Mouse (Mus musculus) limb, embryonic 11.5 days (tissue): ENCODE results near the gene Abhd17b. TPM values are rescaled to one million over a fixed set of nuclear protein-coding genes. Genes with fewer than 3 reads are reported as not detected.

Source experiments
- ATAC-seq: fragments of 200-750 bp; cut with Nextera tagmentation; 2 replicates; pipeline ENCODE4 v1.8.0; 2017; ENCODE audit warnings: low read depth; ENCODE audit not compliant: insufficient number of reproducible peaks, low FRiP score, low TSS enrichment
- DNase-seq: peaks from one replicate; pipeline ENCODE4 v3.0.0-alpha.2; 2015; ENCODE audit warnings: low spot score
- H3K27ac ChIP-seq: fragments of 300-500 bp; sonication (generic); replicated peaks from 2 replicates; pipeline ENCODE4 v1.5.1; 2014; ENCODE audit warnings: low read depth, mild to moderate bottlenecking, low read length
- H3K27me3 ChIP-seq: fragments of 300-500 bp; sonication (generic); 2 replicates; pipeline ENCODE4 v1.6.1; 2014; ENCODE audit warnings: mild to moderate bottlenecking, low read length, mixed read lengths; ENCODE audit not compliant: control insufficient read depth, insufficient read depth
- H3K36me3 ChIP-seq: fragments of 300-500 bp; sonication (generic); 2 replicates; pipeline ENCODE4 v1.6.1; 2014; ENCODE audit warnings: mild to moderate bottlenecking, low read length, moderate library complexity, mixed read lengths; ENCODE audit not compliant: control insufficient read depth, insufficient read depth
- H3K4me1 ChIP-seq: fragments of 300-500 bp; sonication (generic); 2 replicates; pipeline ENCODE4 v1.6.1; 2014; ENCODE audit warnings: low read length, mixed read lengths; ENCODE audit not compliant: control insufficient read depth, insufficient read depth
- H3K4me2 ChIP-seq: fragments of 300-500 bp; sonication (generic); 2 replicates; pipeline ENCODE4 v1.6.1; 2014; ENCODE audit warnings: low read depth, mild to moderate bottlenecking, moderate library complexity; ENCODE audit not compliant: severe bottlenecking
- H3K4me3 ChIP-seq: fragments of 300-500 bp; sonication (generic); 2 replicates; pipeline ENCODE4 v1.5.1; 2014; ENCODE audit warnings: low read depth, low read length
- H3K9ac ChIP-seq: fragments of 300-500 bp; sonication (generic); 2 replicates; pipeline ENCODE4 v1.6.1; 2014; ENCODE audit warnings: mild to moderate bottlenecking, low read length
- H3K9me3 ChIP-seq: fragments of 300-500 bp; sonication (generic); 2 replicates; pipeline ENCODE4 v1.6.1; 2016; ENCODE audit warnings: low read length; ENCODE audit not compliant: control insufficient read depth
- WGBS: fragments of 180-500 bp; shearing (Covaris S2); extraction: QIAGEN DNeasy Blood & Tissue Kit; methylation state at CpG from one replicate; pipeline ENCODE4 v1.1.7; 2014; 5-methylcytosine and 5-hydroxymethylcytosine counted together
- polyA plus RNA-seq: library from polyadenylated mRNA; unstranded; fragments of >200 nt; fragmentation: Nextera tagmentation; extraction: Ambion mirVana; gene quantifications from 2 replicates; pipeline ENCODE4 v1.2.1, GENCODE M21; 2014

The Abhd17b gene
- polyA plus RNA-seq, 1 experiment from 2014 or later = 34.0 TPM

GRCm38 (mm10) chr19:21663756-21664456 lies 10.9 kb downstream of the Abhd17b start:
- Histone ChIP-seq H3K27ac (no peak overlapping the region), H3K4me2 (no peak overlapping the region), H3K9ac (no peak overlapping the region), H3K27me3 (no peaks in the 10 kb centered on the region), H3K4me3 (no peak overlapping the region), H3K36me3 (no peaks in the 10 kb centered on the region; the same call in 1 of the 2 replicates), H3K9me3 (no peaks in the 10 kb centered on the region), H3K4me1 (no peaks in the 10 kb centered on the region)
- ATAC-seq = no peak
- no peak for DNase-seq
- 87% methylated on average over 4 of the region's 4 CpGs for WGBS

- WGBS = 87% methylated on average over 4 of the region's 4 CpGs
- H3K9ac ChIP-seq = no peak overlapping the region
Observed at GRCm38 (mm10) chr19:21669650-21670049, 16.7 kb downstream of the Abhd17b start.

GRCm38 (mm10) chr19:21674354-21675096 lies 21.5 kb downstream of the Abhd17b start:
- H3K4me1 ChIP-seq = no peaks in the 10 kb centered on the region
- 98% methylated on average over 17 of the region's 17 CpGs for WGBS
- DNase-seq = no peak
- H3K4me3 ChIP-seq = no peak overlapping the region
- no peaks in the 10 kb centered on the region for H3K27me3 ChIP-seq
- no peak overlapping the region for H3K27ac ChIP-seq
- no peak overlapping the region for H3K9ac ChIP-seq
- ATAC-seq = no peak
- no peaks in the 10 kb centered on the region; the same call in 1 of the 2 replicates for H3K9me3 ChIP-seq
- no peak overlapping the region for H3K4me2 ChIP-seq
- H3K36me3 ChIP-seq = no peaks in the 10 kb centered on the region

More at GRCm38 (mm10) chr19:21669650-21670049, 16.7 kb downstream of the Abhd17b start:
- H3K4me1 ChIP-seq = no peaks in the 10 kb centered on the region
- no peaks in the 10 kb centered on the region; the same call in 1 of the 2 replicates for H3K36me3 ChIP-seq
- no peaks in the 10 kb centered on the region for H3K27me3 ChIP-seq
- no peak for DNase-seq
- H3K9me3 ChIP-seq = no peaks in the 10 kb centered on the region
- H3K4me3 ChIP-seq = no peak overlapping the region
- no peak for ATAC-seq
- no peak overlapping the region for H3K27ac ChIP-seq
- no peak overlapping the region for H3K4me2 ChIP-seq

GRCm38 (mm10) chr19:21680091-21680490 lies 27.1 kb downstream of the Abhd17b start:
- Histone ChIP-seq H3K27ac (no peak overlapping the region), H3K4me1 (no peaks in the 10 kb centered on the region), H3K9ac (no peak overlapping the region), H3K4me3 (no peak overlapping the region), H3K36me3 (no peaks in the 10 kb centered on the region), H3K27me3 (no peaks in the 10 kb centered on the region), H3K9me3 (no peaks in the 10 kb centered on the region; the same call in 1 of the 2 replicates), H3K4me2 (no peak overlapping the region)
- DNase-seq = no peak
- 95% methylated on average over 3 of the region's 3 CpGs for WGBS
- no peak for ATAC-seq

GRCm38 (mm10) chr19:21680986-21681385 lies 28.0 kb downstream of the Abhd17b start:
- no peaks in the 10 kb centered on the region for H3K36me3 ChIP-seq
- H3K9ac ChIP-seq = no peak overlapping the region
- no peaks in the 10 kb centered on the region for H3K27me3 ChIP-seq
- no peaks in the 10 kb centered on the region for H3K9me3 ChIP-seq
- DNase-seq (no peak), ATAC-seq (no peak)
- 95% methylated on average over 10 of the region's 10 CpGs for WGBS
- H3K4me2 ChIP-seq = no peak overlapping the region
- H3K4me3 ChIP-seq = no peak overlapping the region
- H3K27ac ChIP-seq = no peak overlapping the region
- H3K4me1 ChIP-seq = no peaks in the 10 kb centered on the region

GRCm38 (mm10) chr19:21713260-21714031 lies 60.5 kb downstream of the Abhd17b start:
- H3K4me1 ChIP-seq = no peaks in the 10 kb centered on the region
- no peak overlapping the region for H3K4me3 ChIP-seq
- H3K4me2 ChIP-seq = no peak overlapping the region
- no peaks in the 10 kb centered on the region for H3K9me3 ChIP-seq
- ATAC-seq (no peak), DNase-seq (no peak)
- H3K36me3 ChIP-seq = no peaks in the 10 kb centered on the region
- H3K9ac ChIP-seq = no peak overlapping the region
- 84% methylated on average over 3 of the region's 3 CpGs for WGBS
- no peaks in the 10 kb centered on the region for H3K27me3 ChIP-seq
- H3K27ac ChIP-seq = no peak overlapping the region

- H3K9ac ChIP-seq = no peak overlapping the region
- H3K4me2 ChIP-seq = no peak overlapping the region
- no peaks in the 10 kb centered on the region for H3K9me3 ChIP-seq
- DNase-seq = no peak
- no peaks in the 10 kb centered on the region for H3K4me1 ChIP-seq
- 79% methylated on average over 10 of the region's 10 CpGs for WGBS
- no peak overlapping the region for H3K27ac ChIP-seq
- H3K36me3 ChIP-seq = no peaks in the 10 kb centered on the region
- H3K4me3 ChIP-seq = no peak overlapping the region
- no peak for ATAC-seq
- H3K27me3 ChIP-seq = no peaks in the 10 kb centered on the region
Observed at GRCm38 (mm10) chr19:21714278-21714883, 61.4 kb downstream of the Abhd17b start.

GRCm38 (mm10) chr19:21715005-21715442 lies 62.0 kb downstream of the Abhd17b start:
- no peaks in the 10 kb centered on the region for H3K4me1 ChIP-seq
- no peak overlapping the region for H3K4me3 ChIP-seq
- no peaks in the 10 kb centered on the region for H3K27me3 ChIP-seq
- H3K36me3 ChIP-seq = no peaks in the 10 kb centered on the region
- H3K9me3 ChIP-seq = no peaks in the 10 kb centered on the region
- DNase-seq = no peak
- H3K9ac ChIP-seq = no peak overlapping the region
- H3K27ac ChIP-seq = no peak overlapping the region
- no peak for ATAC-seq
- H3K4me2 ChIP-seq = no peak overlapping the region
- WGBS = 79% methylated on average over 10 of the region's 10 CpGs
